7 mouse cellular contexts compared by ENCODE assay signal in genomic region chr4:134950518-134951091, GRCm38 (mm10). TPM values are rescaled to one million over a fixed set of nuclear protein-coding genes. Genes with fewer than 3 reads are reported as not detected.
A peak's percentile ranks its signal among the peaks of the same experiment; 100 is the strongest.
DNase-seq lines count a peak whose midpoint lies in the region; ATAC-seq lines count a peak whose summit lies in the region.

No protein-coding gene starts in this region.

- DNase-seq in thymus, postnatal 4 days: peak; percentile 23
- DNase-seq in thymus, adult 18-20 months: no peak
- peak; percentile 78 for DNase-seq in intestine, embryonic 14.5 days (ENCODE audit: low spot score)
- DNase-seq in lung, postnatal 36 days: peak; percentile 44
- peak; percentile 68 for DNase-seq in testis, postnatal 10 days (ENCODE audit: low spot score)
- DNase-seq in cerebellum, adult 11-12 months: no peak

- no peak overlapping the region for H3K9ac ChIP-seq in embryonic facial prominence, embryonic 12.5 days
- no peak overlapping the region for H3K9ac ChIP-seq in intestine, embryonic 14.5 days (ENCODE audit: low read length)

- H3K9me3 ChIP-seq in embryonic facial prominence, embryonic 12.5 days: no peaks in the 10 kb centered on the region
- no peaks in the 10 kb centered on the region for H3K9me3 ChIP-seq in intestine, embryonic 14.5 days (ENCODE audit: control insufficient read depth, low read length)

- H3K27ac ChIP-seq in embryonic facial prominence, embryonic 12.5 days: peak overlapping the region; percentile 60
- H3K27ac ChIP-seq in intestine, embryonic 14.5 days (ENCODE audit: low read depth): peak overlapping the region; percentile 54; the same call in 1 of the 2 replicates

- peak; percentile 82 for ATAC-seq in embryonic facial prominence, embryonic 12.5 days (ENCODE audit: insufficient number of reproducible peaks, insufficient read depth, low FRiP score, low TSS enrichment)
- ATAC-seq in intestine, embryonic 14.5 days (replicated peaks; ENCODE audit: low FRiP score, low TSS enrichment, low read depth): peak; percentile 70

- no peak overlapping the region for H3K4me2 ChIP-seq in embryonic facial prominence, embryonic 12.5 days (replicated peaks)
- no peak overlapping the region for H3K4me2 ChIP-seq in intestine, embryonic 14.5 days (ENCODE audit: low read length)

- no peak overlapping the region for H3K4me3 ChIP-seq in embryonic facial prominence, embryonic 12.5 days
- no peak overlapping the region for H3K4me3 ChIP-seq in intestine, embryonic 14.5 days (ENCODE audit: low read depth, low read length)

- H3K27me3 ChIP-seq in embryonic facial prominence, embryonic 12.5 days: peaks cover 16% of the 10 kb centered on the region
- H3K27me3 ChIP-seq in intestine, embryonic 14.5 days (replicated peaks; ENCODE audit: control insufficient read depth, insufficient read depth, low read length): no peaks in the 10 kb centered on the region; the same call in 1 of the 2 replicates

- peaks cover 18% of the 10 kb centered on the region for H3K4me1 ChIP-seq in embryonic facial prominence, embryonic 12.5 days
- H3K4me1 ChIP-seq in intestine, embryonic 14.5 days (replicated peaks; ENCODE audit: control insufficient read depth, insufficient read depth, low read length): peaks cover 13% of the 10 kb centered on the region

- H3K36me3 ChIP-seq in embryonic facial prominence, embryonic 12.5 days: no peaks in the 10 kb centered on the region
- H3K36me3 ChIP-seq in intestine, embryonic 14.5 days (ENCODE audit: control insufficient read depth, insufficient read depth, low read length): no peaks in the 10 kb centered on the region

- WGBS in embryonic facial prominence, embryonic 12.5 days: 17% methylated on average over 11 of the region's 11 CpGs
- WGBS in intestine, embryonic 14.5 days: 17% methylated on average over 11 of the region's 11 CpGs

RNA-seq across cellular contexts. Expression of gene Syf2, which starts 19.9 kb away (rescaled TPM):
- 75.3 and 77.2 TPM in 2 replicates for polyA plus RNA-seq in embryonic facial prominence, embryonic 12.5 days (2016; fragmentation: Nextera tagmentation; extraction: Ambion mirVana)
- polyA plus RNA-seq in intestine, embryonic 14.5 days (2014; fragmentation: Nextera tagmentation; extraction: Ambion mirVana): 62.4 and 63.0 TPM in 2 replicates

RNA-seq across cellular contexts. Expression of gene Rsrp1, which starts 27.2 kb away (rescaled TPM):
- 496 and 536 TPM in 2 replicates for polyA plus RNA-seq in embryonic facial prominence, embryonic 12.5 days (2016; fragmentation: Nextera tagmentation; extraction: Ambion mirVana)
- polyA plus RNA-seq in intestine, embryonic 14.5 days (2014; fragmentation: Nextera tagmentation; extraction: Ambion mirVana): 400 and 437 TPM in 2 replicates

RNA-seq across cellular contexts. Expression of gene Tmem50a, which starts 35.8 kb away (rescaled TPM):
- polyA plus RNA-seq in embryonic facial prominence, embryonic 12.5 days (2016; fragmentation: Nextera tagmentation; extraction: Ambion mirVana): 160 and 161 TPM in 2 replicates
- 152 and 159 TPM in 2 replicates for polyA plus RNA-seq in intestine, embryonic 14.5 days (2014; fragmentation: Nextera tagmentation; extraction: Ambion mirVana)

Comparison
In these comparisons a context has a peak if more than half of its experiments do, and no peak if none do; other contexts are left out.
1. DNase-seq: peak in thymus, postnatal 4 days (single experiment), intestine, embryonic 14.5 days (single experiment), lung, postnatal 36 days (single experiment) and testis, postnatal 10 days (single experiment); none in thymus, adult 18-20 months (0 of 2) and cerebellum, adult 11-12 months (single experiment).